Mouse (Mus musculus): Measurements from ENCODE around the gene Rrp8.

DNA sequence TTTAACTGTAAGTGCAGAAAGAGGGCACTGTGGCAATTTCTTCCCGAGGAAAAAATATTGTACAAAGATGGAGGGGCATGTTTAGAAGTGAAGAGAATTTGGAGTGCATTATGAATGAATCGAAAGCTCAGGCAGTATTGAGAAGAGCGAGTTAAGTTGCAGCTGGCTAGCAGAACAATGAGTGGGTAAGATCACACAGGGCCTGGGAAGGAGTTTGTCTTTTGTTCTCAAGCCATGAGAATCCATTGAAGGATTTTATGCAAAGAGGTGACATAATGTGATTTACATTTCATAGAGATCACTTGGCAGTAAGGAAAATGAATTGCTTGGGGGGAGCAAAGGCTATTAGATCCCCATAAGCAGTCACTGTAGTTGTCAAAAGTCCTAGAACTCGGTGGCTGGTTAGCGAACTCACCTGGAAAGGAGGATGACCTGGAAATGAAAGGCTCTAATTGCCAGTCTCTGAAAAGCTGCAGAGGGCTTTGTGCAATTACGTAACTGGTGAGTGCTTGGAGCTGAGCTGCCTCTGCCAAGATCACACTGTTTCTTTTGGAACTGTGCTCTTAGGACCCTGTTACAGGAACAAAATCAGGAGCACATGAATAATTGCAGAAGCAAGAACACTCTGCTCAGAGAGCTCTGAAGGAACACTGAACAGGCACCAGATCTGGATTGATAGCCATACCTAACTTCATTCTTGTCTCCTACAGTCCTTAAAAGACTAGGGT lies 8.3 kb downstream of the Rrp8 start:
- TF ChIP-seq CTCF (conservative IDR thresholded peaks at IDR 0.05; ENCODE audit: low read length) (no peak), NANOG (IDR thresholded peaks at IDR 0.05; ENCODE audit: borderline replicate concordance, low read length) (no peak)

All from E14TG2a.4 (cell line).